Mouse (Mus musculus) limb, embryonic 11.5 days (tissue): ENCODE measurements around the gene Gm9857. TPM values are rescaled to one million over a fixed set of nuclear protein-coding genes. Genes with fewer than 3 reads are reported as not detected.

ENCODE experiments used
- ATAC-seq: fragments of 200-750 bp; cut with Nextera tagmentation; 2 replicates; pipeline ENCODE4 v1.8.0; 2017; ENCODE audit warnings: low read depth; ENCODE audit not compliant: insufficient number of reproducible peaks, low FRiP score, low TSS enrichment
- DNase-seq: peaks from one replicate; pipeline ENCODE4 v3.0.0-alpha.2; 2015; ENCODE audit warnings: low spot score
- H3K27ac ChIP-seq: fragments of 300-500 bp; sonication (generic); replicated peaks from 2 replicates; pipeline ENCODE4 v1.5.1; 2014; ENCODE audit warnings: low read depth, mild to moderate bottlenecking, low read length
- H3K27me3 ChIP-seq: fragments of 300-500 bp; sonication (generic); 2 replicates; pipeline ENCODE4 v1.6.1; 2014; ENCODE audit warnings: mild to moderate bottlenecking, low read length, mixed read lengths; ENCODE audit not compliant: control insufficient read depth, insufficient read depth
- H3K36me3 ChIP-seq: fragments of 300-500 bp; sonication (generic); 2 replicates; pipeline ENCODE4 v1.6.1; 2014; ENCODE audit warnings: mild to moderate bottlenecking, low read length, moderate library complexity, mixed read lengths; ENCODE audit not compliant: control insufficient read depth, insufficient read depth
- H3K4me1 ChIP-seq: fragments of 300-500 bp; sonication (generic); 2 replicates; pipeline ENCODE4 v1.6.1; 2014; ENCODE audit warnings: low read length, mixed read lengths; ENCODE audit not compliant: control insufficient read depth, insufficient read depth
- H3K4me2 ChIP-seq: fragments of 300-500 bp; sonication (generic); 2 replicates; pipeline ENCODE4 v1.6.1; 2014; ENCODE audit warnings: low read depth, mild to moderate bottlenecking, moderate library complexity; ENCODE audit not compliant: severe bottlenecking
- H3K4me3 ChIP-seq: fragments of 300-500 bp; sonication (generic); 2 replicates; pipeline ENCODE4 v1.5.1; 2014; ENCODE audit warnings: low read depth, low read length
- H3K9ac ChIP-seq: fragments of 300-500 bp; sonication (generic); 2 replicates; pipeline ENCODE4 v1.6.1; 2014; ENCODE audit warnings: mild to moderate bottlenecking, low read length
- H3K9me3 ChIP-seq: fragments of 300-500 bp; sonication (generic); 2 replicates; pipeline ENCODE4 v1.6.1; 2016; ENCODE audit warnings: low read length; ENCODE audit not compliant: control insufficient read depth
- WGBS: fragments of 180-500 bp; shearing (Covaris S2); extraction: QIAGEN DNeasy Blood & Tissue Kit; methylation state at CpG from one replicate; pipeline ENCODE4 v1.1.7; 2014; 5-methylcytosine and 5-hydroxymethylcytosine counted together
- polyA plus RNA-seq: library from polyadenylated mRNA; unstranded; fragments of >200 nt; fragmentation: Nextera tagmentation; extraction: Ambion mirVana; gene quantifications from 2 replicates; pipeline ENCODE4 v1.2.1, GENCODE M21; 2014

Gene Gm9857
- polyA plus RNA-seq: not detected in 2 replicates

- no peaks in the 10 kb centered on the region for H3K4me1 ChIP-seq
- H3K27me3 ChIP-seq: no peaks in the 10 kb centered on the region
- H3K4me2 ChIP-seq: peak within 1 kb of the TSS; percentile 40
- ATAC-seq (peak; percentile 65; the same call in 1 of the 2 replicates), DNase-seq (peak; percentile 52)
- no peak within 1 kb of the TSS for H3K27ac ChIP-seq
- peak within 1 kb of the TSS; percentile 14; the same call in 1 of the 2 replicates for H3K4me3 ChIP-seq
- no peak within 1 kb of the TSS for H3K9ac ChIP-seq
- WGBS: 51% methylated on average over 46 of the region's 59 CpGs
- no peaks in the 10 kb centered on the region for H3K9me3 ChIP-seq
- H3K36me3 ChIP-seq: no peaks in the 10 kb centered on the region
These were observed at the start of gene Gm9857 for GRCm38 (mm10) chr3:108940001-108940633. Gene Gm9857, minus strand, starts transcription at chr3:108940445.

- H3K4me1 ChIP-seq: no peaks in the 10 kb centered on the region
- no peaks in the 10 kb centered on the region for H3K9me3 ChIP-seq
- DNase-seq: no peak
- no peak overlapping the region for H3K27ac ChIP-seq
- H3K27me3 ChIP-seq: no peaks in the 10 kb centered on the region
- no peak overlapping the region for H3K9ac ChIP-seq
- H3K4me2 ChIP-seq: no peak overlapping the region
- WGBS: 88% methylated on average over 12 of the region's 12 CpGs
- H3K36me3 ChIP-seq: no peaks in the 10 kb centered on the region
- H3K4me3 ChIP-seq: no peak overlapping the region
- ATAC-seq: no peak
These were observed 46.9 kb upstream of the Gm9857 start for GRCm38 (mm10) chr3:108987009-108987659.

GRCm38 (mm10) chr3:108986534-108986933 is 46.3 kb upstream of the Gm9857 start:
- Histone ChIP-seq H3K9me3 (no peaks in the 10 kb centered on the region), H3K27ac (no peak overlapping the region), H3K4me3 (no peak overlapping the region), H3K27me3 (no peaks in the 10 kb centered on the region), H3K4me2 (no peak overlapping the region), H3K9ac (no peak overlapping the region), H3K4me1 (no peaks in the 10 kb centered on the region), H3K36me3 (no peaks in the 10 kb centered on the region)
- 82% methylated on average over 1 of the region's 1 CpGs for WGBS
- ATAC-seq (no peak), DNase-seq (no peak)

- Histone ChIP-seq H3K36me3 (no peaks in the 10 kb centered on the region; the same call in 1 of the 2 replicates), H3K27ac (no peak overlapping the region), H3K4me1 (no peaks in the 10 kb centered on the region), H3K9ac (no peak overlapping the region), H3K9me3 (no peaks in the 10 kb centered on the region), H3K27me3 (no peaks in the 10 kb centered on the region), H3K4me2 (no peak overlapping the region), H3K4me3 (no peak overlapping the region)
- ATAC-seq (no peak), DNase-seq (no peak)
- WGBS: 79% methylated on average over 5 of the region's 5 CpGs
These were observed 43.7 kb upstream of the Gm9857 start for GRCm38 (mm10) chr3:108983989-108984388.

- Histone ChIP-seq H3K4me1 (no peaks in the 10 kb centered on the region), H3K27me3 (no peaks in the 10 kb centered on the region), H3K4me2 (no peak overlapping the region), H3K9me3 (no peaks in the 10 kb centered on the region), H3K36me3 (no peaks in the 10 kb centered on the region; the same call in 1 of the 2 replicates), H3K9ac (no peak overlapping the region), H3K4me3 (no peak overlapping the region), H3K27ac (no peak overlapping the region)
- ATAC-seq: no peak
- DNase-seq: no peak
- WGBS: 89% methylated on average over 6 of the region's 6 CpGs
These were observed 41.7 kb upstream of the Gm9857 start for GRCm38 (mm10) chr3:108981946-108982345.

- H3K9ac ChIP-seq: no peak overlapping the region
- DNase-seq (no peak), ATAC-seq (no peak)
- H3K4me3 ChIP-seq: no peak overlapping the region
- no peak overlapping the region for H3K4me2 ChIP-seq
- no peaks in the 10 kb centered on the region for H3K27me3 ChIP-seq
- 93% methylated on average over 13 of the region's 13 CpGs for WGBS
- no peaks in the 10 kb centered on the region for H3K9me3 ChIP-seq
- H3K36me3 ChIP-seq: no peaks in the 10 kb centered on the region; the same call in 1 of the 2 replicates
- no peak overlapping the region for H3K27ac ChIP-seq
- no peaks in the 10 kb centered on the region for H3K4me1 ChIP-seq
These were observed 37.2 kb upstream of the Gm9857 start for GRCm38 (mm10) chr3:108977340-108978030.

GRCm38 (mm10) chr3:108974920-108975485 is 34.8 kb upstream of the Gm9857 start:
- H3K27me3 ChIP-seq: no peaks in the 10 kb centered on the region
- H3K4me2 ChIP-seq: no peak overlapping the region
- H3K27ac ChIP-seq: no peak overlapping the region
- 90% methylated on average over 15 of the region's 15 CpGs for WGBS
- no peaks in the 10 kb centered on the region; the same call in 1 of the 2 replicates for H3K36me3 ChIP-seq
- H3K9ac ChIP-seq: no peak overlapping the region
- H3K4me3 ChIP-seq: no peak overlapping the region
- H3K4me1 ChIP-seq: no peaks in the 10 kb centered on the region
- ATAC-seq (no peak), DNase-seq (no peak)
- no peaks in the 10 kb centered on the region for H3K9me3 ChIP-seq

GRCm38 (mm10) chr3:108973980-108974660 is 33.9 kb upstream of the Gm9857 start:
- DNase-seq (no peak), ATAC-seq (no peak)
- 91% methylated on average over 13 of the region's 13 CpGs for WGBS
- no peaks in the 10 kb centered on the region for H3K4me1 ChIP-seq
- H3K4me3 ChIP-seq: no peak overlapping the region
- H3K9me3 ChIP-seq: no peaks in the 10 kb centered on the region
- H3K27me3 ChIP-seq: no peaks in the 10 kb centered on the region
- H3K36me3 ChIP-seq: no peaks in the 10 kb centered on the region; the same call in 1 of the 2 replicates
- no peak overlapping the region for H3K27ac ChIP-seq
- H3K9ac ChIP-seq: no peak overlapping the region
- no peak overlapping the region for H3K4me2 ChIP-seq
